Mouse (Mus musculus): Measurements from ENCODE around the gene Actl11.

GRCm38 (mm10) chr9:107955613-107956289, 27.5 kb downstream of the Actl11 start:
- TF ChIP-seq CTCF (conservative IDR thresholded peaks at IDR 0.05; ENCODE audit: low read length) (no peak), POU5F1 (IDR thresholded peaks at IDR 0.05; ENCODE audit: borderline replicate concordance, low read length) (no peak)

Data from E14TG2a.4 (cell line).